Mouse (Mus musculus): ENCODE results near the gene Gm28035. TPM values are rescaled to one million over a fixed set of nuclear protein-coding genes. Genes with fewer than 3 reads are reported as not detected.

Gene Gm28035
- polyA plus RNA-seq, 1 experiment from 2014 or later = 0.12 TPM

DNA sequence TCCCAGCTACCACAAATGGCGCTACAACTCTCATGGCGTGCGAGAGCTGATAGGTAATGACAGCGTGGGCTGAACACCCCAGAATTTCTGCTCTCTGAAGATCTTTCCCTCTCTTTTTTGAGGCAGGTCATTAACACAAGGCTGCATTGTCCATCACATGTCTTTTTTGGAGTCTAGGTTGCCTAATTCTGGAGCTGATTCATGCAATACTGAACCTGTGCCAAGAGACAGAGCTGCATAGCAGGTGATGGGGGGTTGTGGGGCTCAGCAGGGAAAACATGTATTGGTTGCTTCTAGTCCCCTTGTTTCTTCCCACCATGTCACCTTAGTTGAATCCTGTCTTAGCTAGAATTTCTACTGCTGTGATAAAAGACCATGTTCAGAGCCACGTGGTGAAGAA lies 84.9 kb downstream of the Gm28035 start:
- Histone ChIP-seq H3K36me3 (peaks cover 98% of the 10 kb centered on the region), H3K4me2 (no peak overlapping the region), H3K4me3 (no peak overlapping the region), H3K4me1 (no peaks in the 10 kb centered on the region), H3K9me3 (replicated peaks) (no peaks in the 10 kb centered on the region), H3K27me3 (replicated peaks) (no peaks in the 10 kb centered on the region), H3K27ac (no peak overlapping the region), H3K9ac (no peak overlapping the region)
- no peak for ATAC-seq
- 89% methylated on average over 5 of the region's 5 CpGs for WGBS (ENCODE audit: insufficient replicate concordance)

DNA sequence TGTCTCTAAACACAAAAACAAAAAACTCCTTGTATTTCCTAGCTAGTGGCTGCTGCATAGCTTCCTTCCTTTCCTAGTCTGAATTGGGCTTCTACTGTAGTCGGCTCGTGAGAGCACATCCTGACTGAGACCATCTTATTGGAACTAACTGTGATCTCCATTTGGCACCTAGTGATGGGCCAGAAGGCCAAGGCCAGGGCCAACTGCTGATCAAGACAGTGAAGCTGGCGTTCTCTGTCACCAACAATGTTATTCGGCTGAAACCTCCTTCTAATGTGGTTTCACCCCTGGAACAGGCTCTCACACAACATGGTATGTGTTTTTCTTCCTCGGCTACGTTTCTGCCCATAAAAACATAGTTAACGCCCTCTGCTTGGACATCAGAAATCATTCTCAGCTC lies 86.9 kb downstream of the Gm28035 start:
- H3K27me3 ChIP-seq (replicated peaks) = no peaks in the 10 kb centered on the region
- no peak overlapping the region for H3K4me3 ChIP-seq
- H3K36me3 ChIP-seq = peaks cover 98% of the 10 kb centered on the region
- 87% methylated on average over 7 of the region's 7 CpGs for WGBS (ENCODE audit: insufficient replicate concordance)
- H3K4me2 ChIP-seq = no peak overlapping the region
- no peak for ATAC-seq
- H3K4me1 ChIP-seq = no peaks in the 10 kb centered on the region
- H3K9me3 ChIP-seq (replicated peaks) = no peaks in the 10 kb centered on the region
- no peak overlapping the region for H3K9ac ChIP-seq
- no peak overlapping the region for H3K27ac ChIP-seq

DNA sequence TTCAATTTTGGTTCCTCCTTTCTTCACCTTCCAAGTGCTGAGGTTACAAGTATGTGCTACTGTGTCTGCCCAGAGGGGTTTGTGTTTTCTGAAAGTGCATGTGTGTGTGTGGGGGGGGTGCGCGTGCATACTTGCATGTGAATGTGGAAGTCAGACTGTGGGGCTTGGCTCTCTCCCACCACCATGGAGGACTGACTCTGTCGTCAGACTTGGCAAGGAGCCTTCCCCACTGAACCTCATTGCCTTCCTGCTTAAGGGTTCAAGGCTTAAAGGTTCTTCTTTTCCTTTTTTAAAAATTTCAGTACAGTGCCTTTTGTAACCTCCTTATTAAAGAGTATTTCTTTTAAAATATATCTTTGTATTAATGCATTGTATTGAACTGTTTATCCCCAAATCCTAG lies 88.4 kb downstream of the Gm28035 start:
- no peak for ATAC-seq

More for the DNA sequence above, 88.4 kb downstream of the Gm28035 start:
- WGBS (ENCODE audit: insufficient replicate concordance) = 76% methylated on average over 3 of the region's 3 CpGs
- Histone ChIP-seq H3K36me3 (peaks cover 98% of the 10 kb centered on the region), H3K9me3 (replicated peaks) (no peaks in the 10 kb centered on the region), H3K27ac (no peak overlapping the region), H3K4me2 (no peak overlapping the region), H3K9ac (no peak overlapping the region), H3K4me1 (no peaks in the 10 kb centered on the region), H3K4me3 (no peak overlapping the region), H3K27me3 (replicated peaks) (no peaks in the 10 kb centered on the region)

Other genes with a start within 250 kb of the Gm28035 start
- 13.2 and 15.4 TPM in 2 replicates for gene Wdr34, start 191.7 kb upstream of the Gm28035 start, polyA plus RNA-seq (2016; fragmentation: Nextera tagmentation; extraction: Ambion mirVana)
- 409 and 423 TPM in 2 replicates for gene Set, start 183.2 kb upstream of the Gm28035 start, polyA plus RNA-seq (2016; fragmentation: Nextera tagmentation; extraction: Ambion mirVana)
- 4.6 and 5.1 TPM in 2 replicates for gene Pkn3, start 162.9 kb upstream of the Gm28035 start, polyA plus RNA-seq (2016; fragmentation: Nextera tagmentation; extraction: Ambion mirVana)
- 29.7 and 31.0 TPM in 2 replicates for gene Zdhhc12, start 146.9 kb upstream of the Gm28035 start, polyA plus RNA-seq (2016; fragmentation: Nextera tagmentation; extraction: Ambion mirVana)
- 4.3 and 4.4 TPM in 2 replicates for gene Zer1, start 116.0 kb upstream of the Gm28035 start, polyA plus RNA-seq (2016; fragmentation: Nextera tagmentation; extraction: Ambion mirVana)
- 2.9 and 3.3 TPM in 2 replicates for gene Tbc1d13, start 106.8 kb upstream of the Gm28035 start, polyA plus RNA-seq (2016; fragmentation: Nextera tagmentation; extraction: Ambion mirVana)
- gene Endog, start 69.1 kb upstream of the Gm28035 start, polyA plus RNA-seq (2016; fragmentation: Nextera tagmentation; extraction: Ambion mirVana) = 23.0 and 23.3 TPM in 2 replicates
- gene Spout1, start 62.1 kb upstream of the Gm28035 start, polyA plus RNA-seq (2016; fragmentation: Nextera tagmentation; extraction: Ambion mirVana) = 54.4 and 55.1 TPM in 2 replicates
- gene Kyat1, start 34.7 kb upstream of the Gm28035 start, polyA plus RNA-seq (2016; fragmentation: Nextera tagmentation; extraction: Ambion mirVana) = 11.3 and 11.4 TPM in 2 replicates
- gene Lrrc8a, start 2.9 kb upstream of the Gm28035 start, polyA plus RNA-seq (2016; fragmentation: Nextera tagmentation; extraction: Ambion mirVana) = 12.8 and 13.9 TPM in 2 replicates
- 6.9 and 7.4 TPM in 2 replicates for gene Phyhd1, start 25.6 kb downstream of the Gm28035 start, polyA plus RNA-seq (2016; fragmentation: Nextera tagmentation; extraction: Ambion mirVana)
- not detected in 2 replicates for gene Gm28038, start 40.5 kb downstream of the Gm28035 start, polyA plus RNA-seq (2016; fragmentation: Nextera tagmentation; extraction: Ambion mirVana)
- 15.5 and 17.5 TPM in 2 replicates for gene Dolk, start 45.8 kb downstream of the Gm28035 start, polyA plus RNA-seq (2016; fragmentation: Nextera tagmentation; extraction: Ambion mirVana)
- 23.9 and 25.8 TPM in 2 replicates for gene Nup188, start 45.8 kb downstream of the Gm28035 start, polyA plus RNA-seq (2016; fragmentation: Nextera tagmentation; extraction: Ambion mirVana)
- gene Sh3glb2, start 118.8 kb downstream of the Gm28035 start, polyA plus RNA-seq (2016; fragmentation: Nextera tagmentation; extraction: Ambion mirVana) = 30.3 and 33.7 TPM in 2 replicates
- gene Miga2, start 123.7 kb downstream of the Gm28035 start, polyA plus RNA-seq (2016; fragmentation: Nextera tagmentation; extraction: Ambion mirVana) = 12.7 and 13.6 TPM in 2 replicates
- 23.5 and 24.3 TPM in 2 replicates for gene Dolpp1, start 151.7 kb downstream of the Gm28035 start, polyA plus RNA-seq (2016; fragmentation: Nextera tagmentation; extraction: Ambion mirVana)
- 26.0 and 28.6 TPM in 2 replicates for gene Crat, start 175.2 kb downstream of the Gm28035 start, polyA plus RNA-seq (2016; fragmentation: Nextera tagmentation; extraction: Ambion mirVana)
- 168 and 173 TPM in 2 replicates for gene Ptpa, start 175.5 kb downstream of the Gm28035 start, polyA plus RNA-seq (2016; fragmentation: Nextera tagmentation; extraction: Ambion mirVana)
- 0.44 and 0.59 TPM in 2 replicates for gene Ier5l, start 233.7 kb downstream of the Gm28035 start, polyA plus RNA-seq (2016; fragmentation: Nextera tagmentation; extraction: Ambion mirVana)